Comparison of ENCODE assay signal across 14 mouse cellular contexts in genomic region chr12:113423736-113424597, GRCm38 (mm10).
DNase-seq lines count a peak whose midpoint lies in the region; ATAC-seq and TF ChIP-seq lines count a peak whose summit lies in the region.
"Had no signal": no experiment of that assay in that cellular context is flagged by ENCODE, and none has a peak within 500 bp of the region (broad histone marks: within the 10 kb centered on the region; RNA-seq: fewer than 3 reads in every experiment).

No protein-coding gene starts in this region.

- no peaks in the 10 kb centered on the region for H3K36me3 ChIP-seq in heart, adult 2 months (ENCODE audit: control insufficient read depth, insufficient read depth, low read length)
- no peaks in the 10 kb centered on the region for H3K36me3 ChIP-seq in megakaryocyte, embryonic 14.5 days (replicated peaks; ENCODE audit: low read length)
- H3K36me3 ChIP-seq in embryonic facial prominence, embryonic 12.5 days: no peaks in the 10 kb centered on the region
- H3K36me3 ChIP-seq in stomach, postnatal 0 days (ENCODE audit: control insufficient read depth, insufficient read depth, low read length): no peaks in the 10 kb centered on the region
- no peaks in the 10 kb centered on the region for H3K36me3 ChIP-seq in forebrain, embryonic 14.5 days (ENCODE audit: control insufficient read depth, insufficient read depth, low read length)
- H3K36me3 ChIP-seq: forebrain, embryonic 15.5 days; G1E had no signal

- H3K4me1 ChIP-seq in heart, adult 2 months (ENCODE audit: control insufficient read depth, insufficient read depth, low read length): no peaks in the 10 kb centered on the region
- peaks cover 5% of the 10 kb centered on the region; the same call in 1 of the 2 replicates for H3K4me1 ChIP-seq in megakaryocyte, embryonic 14.5 days
- no peaks in the 10 kb centered on the region for H3K4me1 ChIP-seq in embryonic facial prominence, embryonic 12.5 days
- no peaks in the 10 kb centered on the region for H3K4me1 ChIP-seq in stomach, postnatal 0 days (replicated peaks; ENCODE audit: control insufficient read depth, insufficient read depth)
- H3K4me1 ChIP-seq in forebrain, embryonic 14.5 days (ENCODE audit: control insufficient read depth, insufficient read depth, low read length): no peaks in the 10 kb centered on the region
- H3K4me1 ChIP-seq: forebrain, embryonic 15.5 days had no signal

- no peaks in the 10 kb centered on the region for H3K9me3 ChIP-seq in megakaryocyte, embryonic 14.5 days
- H3K9me3 ChIP-seq in embryonic facial prominence, embryonic 12.5 days: no peaks in the 10 kb centered on the region; the same call in 1 of the 2 replicates
- no peaks in the 10 kb centered on the region for H3K9me3 ChIP-seq in stomach, postnatal 0 days (ENCODE audit: control insufficient read depth, low read length)
- H3K9me3 ChIP-seq in forebrain, embryonic 14.5 days (replicated peaks; ENCODE audit: control insufficient read depth, low read length): 0 out of 2 replicates have a peak, but pooled peaks cover 2% of the 10 kb centered on the region

- peak overlapping the region; percentile 71 for H3K9ac ChIP-seq in heart, adult 2 months (ENCODE audit: low read depth, low read length)
- no peak overlapping the region for H3K9ac ChIP-seq in embryonic facial prominence, embryonic 12.5 days
- no peak overlapping the region for H3K9ac ChIP-seq in stomach, postnatal 0 days (ENCODE audit: low read length)
- no peak overlapping the region for H3K9ac ChIP-seq in forebrain, embryonic 14.5 days (ENCODE audit: low read length)
- H3K9ac ChIP-seq: forebrain, embryonic 15.5 days had no signal

- TF ChIP-seq EP300 in heart, adult 2 months (IDR thresholded peaks at IDR 0.05; ENCODE audit: insufficient read depth, low read depth, low read length): no peak
- no peak for TF ChIP-seq EP300 in stomach, postnatal 0 days (optimal IDR thresholded peaks at IDR 0.05)

- no peak overlapping the region for H3K4me3 ChIP-seq in heart, adult 2 months
- H3K4me3 ChIP-seq in megakaryocyte, embryonic 14.5 days (replicated peaks): peak overlapping the region; percentile 73
- no peak overlapping the region for H3K4me3 ChIP-seq in embryonic facial prominence, embryonic 12.5 days
- no peak overlapping the region for H3K4me3 ChIP-seq in stomach, postnatal 0 days (ENCODE audit: low read depth, low read length)
- H3K4me3 ChIP-seq in forebrain, embryonic 14.5 days (ENCODE audit: low read depth, low read length): no peak overlapping the region
- H3K4me3 ChIP-seq: forebrain, embryonic 15.5 days had no signal

- DNase-seq in heart, adult 2 months: no peak
- DNase-seq in heart, adult 18-20 months: no peak
- no peak for DNase-seq in stomach, postnatal 0 days (ENCODE audit: low spot score)
- no peak for DNase-seq in embryo, embryonic 10 days (ENCODE audit: low spot score)
- DNase-seq in forebrain, embryonic 14.5 days (ENCODE audit: low spot score): no peak
- DNase-seq: cerebellum, postnatal 14 days; heart, postnatal 10 days; kidney, postnatal 25 days had no signal

- WGBS in heart, adult 2 months: 81% methylated on average over 6 of the region's 6 CpGs
- 91% methylated on average over 6 of the region's 6 CpGs for WGBS in embryonic facial prominence, embryonic 12.5 days
- 90% methylated on average over 6 of the region's 6 CpGs for WGBS in stomach, postnatal 0 days
- 84% methylated on average over 6 of the region's 6 CpGs for WGBS in forebrain, embryonic 14.5 days

- TF ChIP-seq POLR2A in heart, adult 2 months (IDR thresholded peaks at IDR 0.05; ENCODE audit: insufficient read depth, low read depth, low read length): no peak

- intact Hi-C loops in heart, adult 2 months (cut with DNase I): no loop called here

- H3K27ac ChIP-seq in heart, adult 2 months: no peak overlapping the region
- no peak overlapping the region for H3K27ac ChIP-seq in embryonic facial prominence, embryonic 12.5 days
- H3K27ac ChIP-seq in stomach, postnatal 0 days (replicated peaks): no peak overlapping the region
- no peak overlapping the region for H3K27ac ChIP-seq in forebrain, embryonic 14.5 days (ENCODE audit: low read depth, low read length)
- H3K27ac ChIP-seq: forebrain, embryonic 15.5 days had no signal

- no peaks in the 10 kb centered on the region for H3K79me2 ChIP-seq in heart, adult 2 months (replicated peaks; ENCODE audit: control insufficient read depth, insufficient read depth, low read length)

- no peak for TF ChIP-seq CTCF in heart, adult 2 months (IDR thresholded peaks at IDR 0.05)
- TF ChIP-seq CTCF in stomach, postnatal 0 days (IDR thresholded peaks at IDR 0.05; ENCODE audit: low read depth): no peak

- ATAC-seq in megakaryocyte, adult 5-6 weeks (ENCODE audit: poor library complexity, severe bottlenecking): no peak
- 0 out of 2 replicates have a peak, but pooled peaks have one; percentile 54 for ATAC-seq in embryonic facial prominence, embryonic 12.5 days (ENCODE audit: insufficient number of reproducible peaks, insufficient read depth, low FRiP score, low TSS enrichment)
- ATAC-seq in stomach, postnatal 0 days (ENCODE audit: low FRiP score, low TSS enrichment): peak; percentile 12; the same call in 1 of the 2 replicates
- no peak for ATAC-seq in forebrain, embryonic 14.5 days
- ATAC-seq: forebrain, embryonic 15.5 days; lung, postnatal 0 days had no signal

- H3K4me2 ChIP-seq in embryonic facial prominence, embryonic 12.5 days (replicated peaks): no peak overlapping the region
- H3K4me2 ChIP-seq in stomach, postnatal 0 days (replicated peaks; ENCODE audit: low read depth): no peak overlapping the region
- H3K4me2 ChIP-seq in forebrain, embryonic 14.5 days (ENCODE audit: low read length): no peak overlapping the region
- H3K4me2 ChIP-seq: forebrain, embryonic 15.5 days had no signal

- H3K27me3 ChIP-seq in heart, adult 2 months (ENCODE audit: control insufficient read depth, insufficient read depth, low read length): no peaks in the 10 kb centered on the region
- H3K27me3 ChIP-seq in megakaryocyte, embryonic 14.5 days (replicated peaks): peaks cover 6% of the 10 kb centered on the region
- H3K27me3 ChIP-seq in embryonic facial prominence, embryonic 12.5 days: no peaks in the 10 kb centered on the region
- H3K27me3 ChIP-seq in stomach, postnatal 0 days (ENCODE audit: control insufficient read depth, insufficient read depth, low read length): no peaks in the 10 kb centered on the region
- no peaks in the 10 kb centered on the region for H3K27me3 ChIP-seq in forebrain, embryonic 14.5 days (replicated peaks; ENCODE audit: control insufficient read depth, insufficient read depth, low read length)
- H3K27me3 ChIP-seq: forebrain, embryonic 15.5 days had no signal

Comparison
In these comparisons a context has a peak if more than half of its experiments do, and no peak if none do; other contexts are left out.
1. ATAC-seq: peak in embryonic facial prominence, embryonic 12.5 days (single experiment) and stomach, postnatal 0 days (single experiment); none in megakaryocyte, adult 5-6 weeks (single experiment) and forebrain, embryonic 14.5 days (single experiment).